Mouse (Mus musculus) G1E (cell line): Measurements from ENCODE around the gene Serf2. TPM values are rescaled to one million over a fixed set of nuclear protein-coding genes. Genes with fewer than 3 reads are reported as not detected.
"Not testable (repeated sequence)": the region's sequence is repeated elsewhere in the genome, so short reads cannot be mapped to it uniquely, and the experiment has no call there.

Experiments used
- ATAC-seq: 2 replicates; pipeline ENCODE4 v1.8.0; 2016; ENCODE audit warnings: mild to moderate bottlenecking; ENCODE audit not compliant: insufficient number of reproducible peaks, poor library complexity, low FRiP score, severe bottlenecking; ENCODE audit errors: extremely low read depth
- DNase-seq: peaks from one replicate; pipeline ENCODE4 v3.0.0; 2012; ENCODE audit warnings: low spot score
- H3K27me3 ChIP-seq: 2 replicates; pipeline ENCODE4 v1.6.1; 2012; ENCODE audit warnings: mild to moderate bottlenecking, low read length, inconsistent platforms; ENCODE audit not compliant: insufficient read depth
- H3K36me3 ChIP-seq: replicated peaks from 2 replicates; pipeline ENCODE3; 2012; ENCODE audit warnings: mild to moderate bottlenecking, inconsistent platforms
- H3K4me1 ChIP-seq: 2 replicates; pipeline ENCODE4 v1.6.1; 2012; ENCODE audit warnings: low read depth, low read length, inconsistent platforms, mixed read lengths; ENCODE audit not compliant: insufficient read depth
- H3K4me3 ChIP-seq: 2 replicates; pipeline ENCODE4 v1.5.1; 2012; ENCODE audit warnings: low read depth, mild to moderate bottlenecking, inconsistent platforms, low read length, moderate library complexity, mixed read lengths
- H3K9me3 ChIP-seq: replicated peaks from 2 replicates; pipeline ENCODE4 v1.6.1; 2012; ENCODE audit warnings: inconsistent platforms
- CTCF ChIP-seq: IDR thresholded peaks from 2 replicates; pipeline ENCODE4 v1.5.1; 2012; ENCODE audit warnings: low read depth, low read length, inconsistent platforms, mixed read lengths
- GATA1 ChIP-seq: IDR thresholded peaks from 2 replicates; pipeline ENCODE4 v1.6.1; 2012; ENCODE audit warnings: borderline replicate concordance, low read length, inconsistent platforms, mixed read lengths
- GATA2 ChIP-seq: IDR thresholded peaks from 2 replicates; pipeline ENCODE4 v1.6.1; 2012; ENCODE audit warnings: low read depth, low read length, inconsistent platforms, borderline replicate concordance
- POLR2AphosphoS5 ChIP-seq: IDR thresholded peaks from 2 replicates; pipeline ENCODE4 v1.6.1; 2012; ENCODE audit warnings: low read depth, low read length, inconsistent platforms; ENCODE audit not compliant: insufficient replicate concordance
- TAL1 ChIP-seq: conservative IDR thresholded peaks from 2 replicates; pipeline ENCODE4 v1.6.1; 2012; ENCODE audit warnings: low read depth, low read length, inconsistent platforms, mixed read lengths
- polyA plus RNA-seq: library from polyadenylated mRNA; stranded (reverse); fragments of >175 nt; gene quantifications from 2 replicates; pipeline ENCODE4 v1.2.3, GENCODE M21; 2012
- total RNA-seq, 2 experiments: library from RNA; stranded (forward) in 1 of 2; stranded (reverse) in 1 of 2; fragments of 200-1000 nt in 1 of 2; fragments of >200 nt in 1 of 2; fragmentation: Nextera tagmentation in 1 of 2; gene quantifications; 2 replicates each; pipeline ENCODE4 v1.2.3; 2014 to 2017

The Serf2 gene
- total and polyA plus RNA-seq, 3 experiments = 125 to 282 (median 279) TPM

GRCm38 (mm10) chr2:121474180-121474535 lies 25.2 kb downstream of the Serf2 start:
- no peak for ATAC-seq

DNA sequence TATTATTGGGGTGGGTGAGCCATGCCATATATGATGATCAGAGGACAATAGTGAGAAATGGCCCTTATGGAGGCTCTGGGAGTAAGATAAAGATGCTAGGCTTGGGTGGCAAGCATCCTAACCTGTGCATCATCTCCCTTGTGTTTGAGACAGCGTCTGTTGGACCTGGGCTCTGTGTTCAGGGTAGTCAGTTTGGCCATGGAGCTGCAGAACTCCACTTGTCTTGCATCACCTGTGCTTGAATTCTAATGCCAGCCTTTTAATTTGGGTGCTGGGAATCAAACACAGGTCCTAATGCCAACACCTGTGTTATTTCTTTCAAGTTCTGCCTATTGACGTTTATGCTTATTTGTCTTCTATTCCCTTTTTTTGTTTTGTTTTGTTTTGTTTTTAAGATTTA lies 26.3 kb downstream of the Serf2 start:
- H3K4me1 ChIP-seq, ATAC-seq, DNase-seq, H3K27me3 ChIP-seq, H3K4me3 ChIP-seq, H3K9me3 ChIP-seq: not testable (repeated sequence)
- peaks cover 11% of the 10 kb centered on the region for H3K36me3 ChIP-seq

More at GRCm38 (mm10) chr2:121474180-121474535, 25.2 kb downstream of the Serf2 start:
- no peak for DNase-seq
- Histone ChIP-seq H3K9me3 (no peaks in the 10 kb centered on the region), H3K36me3 (peaks cover 11% of the 10 kb centered on the region), H3K4me3 (peak overlapping the region; percentile 70), H3K27me3 (no peaks in the 10 kb centered on the region), H3K4me1 (peaks cover 7% of the 10 kb centered on the region; the same call in 1 of the 2 replicates)
- TF ChIP-seq GATA1 (no peak), TAL1 (no peak), POLR2AphosphoS5 (no peak), GATA2 (no peak), CTCF (no peak)

DNA sequence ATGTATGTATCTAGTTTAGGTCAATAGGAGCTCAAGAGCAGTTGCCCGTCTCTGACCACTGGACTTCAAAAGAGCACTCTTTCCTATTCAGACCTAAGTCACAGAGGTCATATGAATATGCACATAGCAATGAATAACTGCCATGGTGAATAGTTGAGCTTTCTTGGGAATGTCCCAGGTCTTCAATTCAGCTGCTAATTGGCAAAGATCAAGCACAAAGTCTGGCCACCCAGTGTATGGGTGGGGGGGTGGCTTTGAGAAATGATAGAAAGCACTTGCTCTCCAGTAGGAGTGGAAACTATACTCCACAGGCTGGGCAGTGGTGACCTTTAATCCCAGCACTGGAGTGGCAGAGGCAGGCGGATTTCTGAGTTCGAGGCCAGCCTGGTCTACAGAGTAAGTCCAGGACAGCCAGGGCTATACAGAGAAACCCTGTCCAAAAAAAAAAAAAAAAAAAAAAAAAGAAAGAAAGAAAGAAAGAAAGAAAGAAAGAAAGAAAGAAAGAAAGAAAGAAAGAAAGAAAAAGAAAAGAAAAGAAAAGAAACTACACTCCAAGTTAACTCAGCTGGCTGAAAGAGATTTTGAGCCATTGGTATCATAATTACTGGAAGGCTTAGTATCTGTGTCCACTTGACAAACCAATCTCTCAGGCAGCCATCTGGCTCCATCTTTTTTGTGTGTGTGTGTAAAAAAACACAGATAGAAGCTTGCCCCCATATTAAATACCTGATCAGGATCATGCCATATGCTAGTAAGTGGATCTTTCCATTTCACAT lies 28.7 kb downstream of the Serf2 start:
- H3K4me3 ChIP-seq = no peak overlapping the region
- ATAC-seq (no peak), DNase-seq (no peak)
- TF ChIP-seq GATA2 = no peak
- TF ChIP-seq POLR2AphosphoS5 = no peak
- TF ChIP-seq TAL1 = no peak
- no peak for TF ChIP-seq GATA1
- no peak for TF ChIP-seq CTCF
- peaks cover 4% of the 10 kb centered on the region for H3K36me3 ChIP-seq
- H3K4me1 ChIP-seq = no peaks in the 10 kb centered on the region; the same call in 1 of the 2 replicates
- H3K27me3 ChIP-seq = peaks cover 7% of the 10 kb centered on the region
- H3K9me3 ChIP-seq = no peaks in the 10 kb centered on the region

DNA sequence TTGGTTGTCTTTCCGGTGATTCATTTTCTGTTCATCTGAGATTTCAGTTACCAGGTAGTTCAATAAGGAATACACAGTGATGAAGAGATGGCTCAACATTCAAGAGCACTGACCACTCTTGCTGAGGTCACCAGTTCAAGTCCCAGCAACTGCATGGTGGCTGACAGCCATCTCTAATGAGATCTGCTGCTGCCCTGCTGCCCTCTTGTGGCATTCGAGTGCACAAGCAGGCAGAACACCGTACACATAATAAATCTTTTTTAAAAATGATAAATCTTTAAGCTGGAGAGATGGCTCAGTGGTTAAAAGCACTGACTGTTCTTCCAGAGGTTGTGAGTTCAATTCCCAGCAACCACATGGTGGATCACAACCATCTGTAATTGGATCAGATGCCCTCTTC lies 31.5 kb downstream of the Serf2 start:
- Histone ChIP-seq H3K4me3 (no peak overlapping the region), H3K4me1 (no peaks in the 10 kb centered on the region), H3K36me3 (peaks cover 4% of the 10 kb centered on the region), H3K9me3 (no peaks in the 10 kb centered on the region), H3K27me3 (peaks cover 18% of the 10 kb centered on the region)
- TF ChIP-seq TAL1 = no peak
- TF ChIP-seq CTCF = peak; percentile 61
- DNase-seq (no peak), ATAC-seq (no peak)

DNA sequence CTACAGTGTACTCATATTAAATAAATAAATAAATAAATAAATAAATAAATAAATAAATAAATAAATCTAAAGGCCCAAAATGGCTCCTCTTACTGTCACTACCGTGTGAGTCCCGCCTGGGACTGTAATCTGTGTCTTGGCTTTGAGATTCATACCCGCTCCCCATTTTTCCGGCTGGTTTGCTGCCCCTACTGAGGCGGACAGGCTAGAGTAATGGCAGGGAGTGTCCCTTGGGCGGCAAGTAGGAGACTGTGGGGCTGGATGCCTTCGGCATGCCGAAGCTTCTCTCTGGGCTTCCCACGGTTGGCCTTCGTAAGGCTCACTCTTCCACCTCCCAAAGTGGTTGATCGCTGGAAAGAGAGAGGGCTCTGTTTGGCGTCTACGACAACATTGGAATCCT lies 31.9 kb downstream of the Serf2 start:
- not testable (repeated sequence) for H3K4me3 ChIP-seq, H3K36me3 ChIP-seq, H3K9me3 ChIP-seq, DNase-seq, H3K4me1 ChIP-seq, ATAC-seq
- H3K27me3 ChIP-seq = peaks cover 18% of the 10 kb centered on the region

- Histone ChIP-seq H3K4me1 (no peaks in the 10 kb centered on the region), H3K9me3 (no peaks in the 10 kb centered on the region), H3K36me3 (no peaks in the 10 kb centered on the region), H3K27me3 (peaks cover 18% of the 10 kb centered on the region), H3K4me3 (no peak overlapping the region)
- ATAC-seq (no peak), DNase-seq (no peak)
- TF ChIP-seq POLR2AphosphoS5 (no peak), CTCF (no peak), TAL1 (no peak), GATA2 (no peak), GATA1 (no peak)
Measured at GRCm38 (mm10) chr2:121483576-121483975, 34.6 kb downstream of the Serf2 start.

DNA sequence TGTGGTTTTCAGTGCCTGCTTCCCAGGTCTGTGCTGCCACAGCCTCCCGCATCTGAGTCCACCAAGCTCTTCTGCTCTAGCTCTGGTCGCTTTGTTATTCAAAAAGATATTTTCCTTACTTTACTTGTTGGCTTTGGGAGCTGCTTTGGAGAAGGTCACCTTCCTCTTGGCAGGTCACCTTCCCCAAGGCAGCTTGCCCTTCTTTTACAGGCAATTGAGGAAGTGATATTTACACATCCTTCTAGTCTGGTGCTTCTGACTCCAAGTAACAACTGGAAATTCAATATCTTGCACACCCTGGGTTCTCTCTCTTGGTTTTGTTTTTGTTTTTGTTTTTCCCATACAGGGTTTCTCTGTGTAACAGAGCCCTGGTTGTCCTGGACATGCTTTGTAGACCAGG lies 35.4 kb downstream of the Serf2 start:
- not testable (repeated sequence) for H3K4me3 ChIP-seq, H3K4me1 ChIP-seq, H3K9me3 ChIP-seq, DNase-seq, ATAC-seq, H3K36me3 ChIP-seq
- peaks cover 18% of the 10 kb centered on the region for H3K27me3 ChIP-seq

DNA sequence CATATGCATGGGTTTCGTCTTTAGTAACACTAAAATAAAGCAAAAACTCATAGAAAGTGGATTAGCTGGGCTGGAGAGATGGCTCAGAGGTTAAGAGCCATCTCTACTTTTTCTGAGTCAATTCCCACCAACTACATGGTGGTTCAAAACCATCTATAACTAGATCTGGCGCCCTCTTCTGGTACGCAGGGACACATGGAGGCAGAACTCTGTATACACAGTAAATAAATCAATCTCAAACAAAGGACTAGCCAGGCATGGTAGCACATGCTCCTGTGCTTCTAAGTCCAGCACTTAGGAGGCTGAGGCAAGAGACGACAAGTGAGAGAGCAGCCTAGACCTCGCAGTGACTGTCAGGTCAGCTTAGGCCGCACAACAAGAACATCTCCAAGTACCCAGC lies 52.6 kb downstream of the Serf2 start:
- H3K4me1 ChIP-seq, ATAC-seq, DNase-seq, H3K27me3 ChIP-seq, H3K9me3 ChIP-seq, H3K4me3 ChIP-seq: not testable (repeated sequence)
- peaks cover 11% of the 10 kb centered on the region for H3K36me3 ChIP-seq

DNA sequence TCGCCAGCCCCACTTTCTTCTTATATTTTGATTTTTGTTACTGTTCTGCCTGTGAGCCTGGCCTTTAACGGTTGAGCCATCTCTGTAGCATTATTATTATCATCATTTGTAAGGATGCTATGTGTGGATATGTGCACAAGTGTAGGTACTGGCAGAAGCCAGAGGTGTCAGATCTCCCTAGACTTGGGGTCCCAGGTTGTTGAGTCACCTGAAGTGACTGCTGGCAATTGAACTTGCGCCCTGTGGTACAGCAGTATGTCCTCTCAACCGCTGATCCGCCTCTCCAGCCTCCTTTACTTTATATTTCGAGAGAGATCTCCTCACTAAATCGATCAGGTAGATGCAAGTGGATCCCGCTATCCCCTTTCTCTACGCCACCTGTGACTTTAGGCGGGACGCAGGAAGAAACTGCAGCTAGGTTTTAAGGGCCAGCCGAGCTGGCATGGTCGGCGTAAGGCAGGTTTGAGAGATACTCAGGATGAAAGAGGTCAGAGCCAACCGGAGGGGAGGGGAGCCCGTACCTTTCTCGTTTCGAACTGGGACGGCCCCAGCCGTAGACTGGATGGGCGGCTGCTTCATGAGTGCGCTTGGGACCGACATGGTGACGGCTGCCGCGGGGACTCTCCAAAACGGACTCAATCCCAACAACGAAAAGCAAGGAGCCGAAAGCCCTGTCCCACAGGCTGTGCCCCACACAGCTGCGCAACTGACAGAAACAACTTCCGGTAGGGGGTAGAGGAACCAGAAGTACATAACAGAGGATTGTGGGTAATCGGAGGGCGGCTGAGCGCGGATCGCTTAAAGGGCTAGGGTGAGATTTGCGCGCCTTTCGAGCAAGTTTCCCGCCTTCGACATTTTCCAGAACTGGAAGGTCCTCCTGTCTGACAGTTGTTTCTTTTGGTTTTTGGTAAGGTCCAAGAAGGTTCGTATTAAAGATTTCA lies 57.2 kb downstream of the Serf2 start, which contains the start of the genes Mfap1a and Wdr76:
TSS of gene Mfap1a (minus strand) at position 724 of the 941 bp plus-strand sequence.
TSS of gene Wdr76 (plus strand) at position 782 of the 941 bp plus-strand sequence.
- Histone ChIP-seq H3K4me3 (peak within 1 kb of the TSS; percentile 75), H3K4me1 (peaks cover 33% of the 10 kb centered on the region), H3K36me3 (peaks cover 38% of the 10 kb centered on the region)
- DNase-seq = peak; percentile 75
- H3K27me3 ChIP-seq, H3K9me3 ChIP-seq: not testable (repeated sequence)
- peak; percentile 87 for ATAC-seq
